Mouse (Mus musculus) spleen, adult 2 months (tissue): ENCODE results near the gene Marc2.

ENCODE experiments used
- CTCF ChIP-seq: fragments of 200-500 bp; IDR thresholded peaks from 2 replicates; pipeline ENCODE4 v1.5.1; 2011; ENCODE audit warnings: mild to moderate bottlenecking, inconsistent platforms; ENCODE audit not compliant: insufficient read depth, insufficient read length, insufficient replicate concordance; ENCODE audit errors: extremely low read depth
- POLR2A ChIP-seq: fragments of 200-500 bp; IDR thresholded peaks from 2 replicates; pipeline ENCODE4 v1.6.1; 2011; ENCODE audit warnings: low read depth, low read length, inconsistent platforms

DNA sequence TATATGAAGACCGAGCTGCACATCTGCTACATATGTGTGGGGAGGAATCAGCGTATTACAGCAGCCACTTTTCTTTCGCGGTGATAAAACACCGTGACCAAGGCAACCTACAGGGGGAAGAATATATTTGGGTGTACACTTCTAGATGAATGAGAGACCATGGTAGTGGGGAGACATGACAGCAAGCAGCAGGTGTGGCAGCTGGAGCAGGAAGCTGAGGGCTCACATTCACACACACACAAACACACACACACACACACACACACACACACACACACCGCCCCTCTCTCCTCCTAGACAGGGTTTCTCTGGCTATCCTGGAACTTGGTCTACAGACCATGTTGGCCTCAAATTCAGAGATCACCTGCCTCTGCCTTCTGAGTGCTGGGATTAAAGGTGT is 68.1 kb downstream of the Marc2 start:
- TF ChIP-seq CTCF (no peak), POLR2A (no peak)
